Mouse (Mus musculus): ENCODE data around the gene Acot11. TPM values are rescaled to one million over a fixed set of nuclear protein-coding genes. Genes with fewer than 3 reads are reported as not detected.
A peak's percentile ranks its signal among the peaks of the same experiment; 100 is the strongest.

Acot11 gene
- polyA plus RNA-seq, 1 experiment from 2014 or later = 1.9 TPM

DNA sequence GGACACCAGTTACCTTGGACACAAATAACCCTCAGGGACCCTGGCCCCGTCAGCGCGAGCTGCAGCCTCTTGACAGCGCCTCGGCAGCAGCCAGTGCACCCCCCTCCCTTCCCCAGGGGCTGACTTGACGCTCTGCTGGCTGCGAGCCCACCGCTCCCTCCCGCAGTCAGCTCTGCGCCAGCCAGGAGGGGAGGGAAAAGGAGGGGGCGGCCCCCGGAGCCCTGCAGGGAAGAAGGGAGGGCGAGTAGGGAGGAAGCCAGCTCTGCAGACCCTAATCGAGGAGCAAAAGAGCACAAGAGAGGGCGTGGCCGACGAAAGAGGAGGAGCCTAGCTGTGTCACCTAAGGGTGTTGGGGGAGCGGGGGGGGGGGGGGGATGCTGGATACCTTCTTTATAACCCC is 33.2 kb upstream of the Acot11 start:
- H3K4me1 ChIP-seq = peaks cover 50% of the 10 kb centered on the region
- WGBS = 0% methylated on average over 11 of the region's 18 CpGs
- H3K4me3 ChIP-seq = peak overlapping the region; percentile 20
- peak overlapping the region; percentile 93 for H3K4me2 ChIP-seq (replicated peaks)
- no peaks in the 10 kb centered on the region for H3K27me3 ChIP-seq
- peak overlapping the region; percentile 21; the same call in 1 of the 2 replicates for H3K9ac ChIP-seq
- ATAC-seq (ENCODE audit: insufficient number of reproducible peaks, insufficient read depth, low FRiP score, low TSS enrichment) = peak; percentile 24; the same call in 1 of the 2 replicates
- H3K36me3 ChIP-seq = no peaks in the 10 kb centered on the region
- no peaks in the 10 kb centered on the region for H3K9me3 ChIP-seq
- peak overlapping the region; percentile 100 for H3K27ac ChIP-seq

DNA sequence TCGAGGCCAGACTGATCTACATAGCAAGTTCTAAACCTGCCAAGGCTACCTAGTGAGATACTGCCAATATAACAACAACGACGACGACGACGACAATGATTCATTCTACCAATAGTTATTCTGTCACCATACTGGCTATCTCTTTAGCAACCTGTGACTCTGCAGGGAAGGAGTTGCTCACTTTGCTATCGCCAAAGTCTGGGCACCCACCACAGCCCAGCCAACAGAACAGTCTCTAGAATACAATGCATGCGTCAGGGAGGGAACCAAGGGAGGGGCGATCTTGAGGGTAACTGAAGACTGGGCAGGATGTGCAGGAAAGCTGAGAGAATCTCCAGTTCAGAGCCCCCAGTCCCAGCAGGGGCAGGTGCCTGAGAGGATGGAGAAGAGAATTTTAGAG is 32.6 kb upstream of the Acot11 start:
- H3K4me1 ChIP-seq = peaks cover 44% of the 10 kb centered on the region
- H3K27me3 ChIP-seq = no peaks in the 10 kb centered on the region
- no peaks in the 10 kb centered on the region for H3K36me3 ChIP-seq
- ATAC-seq (ENCODE audit: insufficient number of reproducible peaks, insufficient read depth, low FRiP score, low TSS enrichment) = no peak
- H3K9me3 ChIP-seq = no peaks in the 10 kb centered on the region
- H3K4me2 ChIP-seq (replicated peaks) = peak overlapping the region; percentile 93
- H3K9ac ChIP-seq = peak overlapping the region; percentile 21; the same call in 1 of the 2 replicates
- H3K27ac ChIP-seq = peak overlapping the region; percentile 100
- peak overlapping the region; percentile 20; the same call in 1 of the 2 replicates for H3K4me3 ChIP-seq
- WGBS = 8% methylated on average over 9 of the region's 9 CpGs

DNA sequence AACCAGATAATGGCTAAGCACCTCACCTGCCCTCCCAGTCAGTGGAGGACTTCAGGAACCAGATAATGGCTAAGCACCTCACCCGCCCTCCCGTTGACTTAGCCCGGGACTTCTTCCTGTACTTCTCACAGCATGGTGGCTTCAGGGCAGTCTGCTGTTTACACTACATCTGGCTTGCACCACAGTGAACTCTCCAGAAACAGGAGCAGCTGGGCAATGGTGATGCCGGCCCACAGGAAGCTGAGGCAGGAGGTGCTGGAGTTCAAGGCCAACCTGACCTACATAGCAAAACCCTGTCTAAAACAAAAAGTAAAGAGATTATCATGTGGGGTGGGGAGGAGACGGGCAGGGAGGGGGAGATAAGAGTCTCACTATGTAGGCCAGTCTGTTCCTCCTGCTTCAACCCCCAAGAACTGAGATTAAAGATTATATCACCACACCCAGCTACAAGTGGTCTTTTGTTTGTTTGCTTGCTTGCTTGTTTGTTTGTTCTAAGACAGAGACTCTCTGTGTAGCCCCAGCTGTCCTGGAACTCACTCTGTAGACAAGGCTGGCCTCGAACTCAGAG is 25.8 kb upstream of the Acot11 start:
- Histone ChIP-seq H3K27me3 (no peaks in the 10 kb centered on the region), H3K4me1 (peaks cover 40% of the 10 kb centered on the region), H3K4me3 (no peak overlapping the region), H3K36me3 (no peaks in the 10 kb centered on the region), H3K9me3 (no peaks in the 10 kb centered on the region), H3K9ac (no peak overlapping the region), H3K4me2 (replicated peaks) (no peak overlapping the region), H3K27ac (no peak overlapping the region)
- 63% methylated on average over 6 of the region's 6 CpGs for WGBS
- ATAC-seq (ENCODE audit: insufficient number of reproducible peaks, insufficient read depth, low FRiP score, low TSS enrichment) = no peak

DNA sequence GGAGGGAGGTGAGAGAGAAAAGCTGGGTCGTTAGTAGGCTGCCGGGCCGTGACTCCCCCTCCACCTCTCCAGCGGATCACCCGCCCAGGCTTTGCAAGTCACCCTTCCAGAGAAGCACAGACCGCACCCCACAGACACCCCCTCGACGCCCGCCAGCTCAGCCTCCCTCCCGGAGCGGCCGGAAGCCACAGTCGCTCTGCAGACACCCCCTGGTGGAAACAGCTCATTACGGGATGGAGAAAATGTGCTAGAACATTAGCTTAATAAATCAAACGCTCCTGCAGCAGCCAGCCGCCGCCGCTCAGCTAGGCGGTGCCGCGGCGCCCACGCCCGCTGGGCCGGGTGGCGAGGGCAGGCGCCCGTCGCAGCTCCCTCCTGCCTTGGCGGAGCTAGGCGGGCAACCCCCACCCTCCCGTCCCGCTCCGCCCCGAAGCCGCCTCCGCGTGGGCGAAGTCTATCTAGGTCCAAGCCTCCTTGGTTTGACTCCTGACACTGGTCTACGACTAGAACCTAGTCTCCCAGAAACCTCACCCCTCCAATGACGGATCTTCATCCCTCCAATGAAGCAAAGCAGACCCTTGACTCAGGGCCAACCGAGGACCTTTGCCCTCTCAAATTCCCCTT is 23.1 kb upstream of the Acot11 start:
- peak; percentile 26 for ATAC-seq (ENCODE audit: insufficient number of reproducible peaks, insufficient read depth, low FRiP score, low TSS enrichment)
- 1% methylated on average over 42 of the region's 42 CpGs for WGBS
- peaks cover 48% of the 10 kb centered on the region for H3K4me1 ChIP-seq
- no peaks in the 10 kb centered on the region for H3K27me3 ChIP-seq
- peak overlapping the region; percentile 39 for H3K4me3 ChIP-seq
- H3K4me2 ChIP-seq (replicated peaks) = peak overlapping the region; percentile 70
- peak overlapping the region; percentile 50 for H3K9ac ChIP-seq
- no peaks in the 10 kb centered on the region for H3K36me3 ChIP-seq
- peak overlapping the region; percentile 52; the same call in 1 of the 2 replicates for H3K27ac ChIP-seq
- H3K9me3 ChIP-seq = no peaks in the 10 kb centered on the region

DNA sequence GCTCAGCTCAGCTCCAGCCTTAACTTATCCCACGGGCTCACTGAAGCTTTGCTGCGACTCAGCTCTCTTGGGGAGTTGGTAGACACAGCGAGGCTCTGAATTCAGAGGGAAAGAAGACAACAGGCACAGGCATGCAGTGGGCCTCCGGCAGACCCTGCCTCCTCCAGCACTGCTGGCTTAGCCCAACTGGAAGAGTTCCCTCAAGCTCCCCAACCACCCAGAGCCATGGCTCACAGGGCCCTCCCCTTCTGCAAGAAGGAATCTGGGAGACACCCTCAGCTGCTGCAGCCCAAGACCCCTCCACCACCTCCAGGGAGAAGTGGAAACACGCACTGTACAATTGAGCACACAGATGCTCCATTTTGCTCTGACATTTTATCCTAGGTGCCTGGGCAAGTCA is 20.4 kb upstream of the Acot11 start:
- Histone ChIP-seq H3K4me3 (no peak overlapping the region), H3K27ac (no peak overlapping the region; the same call in 1 of the 2 replicates), H3K4me2 (replicated peaks) (no peak overlapping the region), H3K4me1 (peaks cover 48% of the 10 kb centered on the region), H3K27me3 (no peaks in the 10 kb centered on the region), H3K9ac (no peak overlapping the region), H3K9me3 (no peaks in the 10 kb centered on the region), H3K36me3 (no peaks in the 10 kb centered on the region)
- ATAC-seq (ENCODE audit: insufficient number of reproducible peaks, insufficient read depth, low FRiP score, low TSS enrichment) = no peak; the same call in 1 of the 2 replicates
- WGBS = 61% methylated on average over 5 of the region's 5 CpGs

DNA sequence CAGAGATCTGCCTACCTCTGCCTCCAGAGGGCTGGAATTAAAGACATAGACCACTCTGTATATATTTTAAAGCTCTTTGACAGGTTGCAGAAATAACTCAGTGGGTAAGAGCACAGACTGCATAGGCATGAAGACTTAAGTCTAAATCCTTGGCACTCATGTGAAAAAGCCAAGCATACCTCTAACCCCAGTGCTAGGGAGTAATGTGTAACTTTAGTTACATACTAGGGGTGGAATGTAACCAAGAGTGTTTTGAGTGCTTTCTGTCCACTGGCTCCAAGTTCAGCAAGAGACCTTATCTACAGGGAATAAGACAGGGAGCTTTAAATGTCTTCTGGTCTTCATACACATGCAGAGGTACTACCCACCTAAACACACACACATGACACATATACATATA is 14.6 kb upstream of the Acot11 start:
- H3K9ac ChIP-seq = no peak overlapping the region
- no peaks in the 10 kb centered on the region for H3K36me3 ChIP-seq
- H3K4me1 ChIP-seq = peaks cover 15% of the 10 kb centered on the region
- H3K9me3 ChIP-seq = no peaks in the 10 kb centered on the region
- H3K4me2 ChIP-seq (replicated peaks) = no peak overlapping the region
- H3K4me3 ChIP-seq = no peak overlapping the region
- no peak for ATAC-seq (ENCODE audit: insufficient number of reproducible peaks, insufficient read depth, low FRiP score, low TSS enrichment)
- H3K27ac ChIP-seq = no peak overlapping the region
- H3K27me3 ChIP-seq = no peaks in the 10 kb centered on the region

DNA sequence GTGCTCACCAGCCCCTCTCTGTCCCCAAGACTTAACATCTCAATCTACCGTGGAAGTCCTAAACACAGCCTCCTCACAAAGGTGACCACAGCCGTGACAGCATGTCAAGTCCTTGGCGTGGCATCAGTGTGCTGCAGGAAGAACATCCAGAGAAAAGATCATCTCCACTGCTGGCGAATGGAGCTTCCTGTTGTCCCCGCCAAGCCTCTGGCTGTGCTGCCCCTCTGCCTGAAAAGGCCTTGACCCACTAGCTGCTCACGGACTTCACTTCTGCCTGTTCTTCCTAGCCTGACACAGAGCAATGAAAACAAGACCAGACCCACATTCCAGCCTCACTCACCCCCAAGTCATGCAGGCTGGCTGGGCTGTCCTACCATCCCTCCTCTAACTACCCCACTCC is 13.5 kb upstream of the Acot11 start:
- ATAC-seq (ENCODE audit: insufficient number of reproducible peaks, insufficient read depth, low FRiP score, low TSS enrichment) = no peak
- Histone ChIP-seq H3K4me2 (replicated peaks) (no peak overlapping the region), H3K4me1 (peaks cover 15% of the 10 kb centered on the region), H3K9ac (no peak overlapping the region), H3K36me3 (no peaks in the 10 kb centered on the region), H3K9me3 (no peaks in the 10 kb centered on the region), H3K27me3 (no peaks in the 10 kb centered on the region), H3K27ac (no peak overlapping the region), H3K4me3 (no peak overlapping the region)
- 68% methylated on average over 6 of the region's 6 CpGs for WGBS

DNA sequence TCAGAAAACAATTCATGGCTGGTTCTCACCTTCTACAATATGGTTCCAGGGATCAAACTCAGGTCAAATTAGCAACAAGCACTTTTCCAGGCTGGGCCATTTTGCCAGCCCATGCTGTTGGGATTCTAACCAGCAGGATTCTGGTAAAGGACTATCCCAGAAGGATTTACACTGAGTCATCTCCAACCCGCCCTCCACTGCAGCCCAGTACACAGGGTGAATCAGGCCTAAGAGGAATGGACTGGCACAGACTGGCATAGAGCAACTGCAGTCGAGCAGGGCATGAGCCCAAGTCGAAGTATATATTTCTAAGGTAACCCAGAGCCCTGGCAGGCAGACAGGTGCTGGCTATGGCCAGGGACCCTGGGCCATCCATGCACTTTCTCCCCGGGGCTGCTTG is 12.2 kb upstream of the Acot11 start:
- H3K4me1 ChIP-seq = peaks cover 15% of the 10 kb centered on the region
- H3K36me3 ChIP-seq = no peaks in the 10 kb centered on the region
- H3K9me3 ChIP-seq = no peaks in the 10 kb centered on the region
- H3K9ac ChIP-seq = no peak overlapping the region
- no peak overlapping the region for H3K4me3 ChIP-seq
- H3K27ac ChIP-seq = no peak overlapping the region
- H3K27me3 ChIP-seq = no peaks in the 10 kb centered on the region
- no peak overlapping the region for H3K4me2 ChIP-seq (replicated peaks)
- 87% methylated on average over 4 of the region's 4 CpGs for WGBS
- no peak for ATAC-seq (ENCODE audit: insufficient number of reproducible peaks, insufficient read depth, low FRiP score, low TSS enrichment)

DNA sequence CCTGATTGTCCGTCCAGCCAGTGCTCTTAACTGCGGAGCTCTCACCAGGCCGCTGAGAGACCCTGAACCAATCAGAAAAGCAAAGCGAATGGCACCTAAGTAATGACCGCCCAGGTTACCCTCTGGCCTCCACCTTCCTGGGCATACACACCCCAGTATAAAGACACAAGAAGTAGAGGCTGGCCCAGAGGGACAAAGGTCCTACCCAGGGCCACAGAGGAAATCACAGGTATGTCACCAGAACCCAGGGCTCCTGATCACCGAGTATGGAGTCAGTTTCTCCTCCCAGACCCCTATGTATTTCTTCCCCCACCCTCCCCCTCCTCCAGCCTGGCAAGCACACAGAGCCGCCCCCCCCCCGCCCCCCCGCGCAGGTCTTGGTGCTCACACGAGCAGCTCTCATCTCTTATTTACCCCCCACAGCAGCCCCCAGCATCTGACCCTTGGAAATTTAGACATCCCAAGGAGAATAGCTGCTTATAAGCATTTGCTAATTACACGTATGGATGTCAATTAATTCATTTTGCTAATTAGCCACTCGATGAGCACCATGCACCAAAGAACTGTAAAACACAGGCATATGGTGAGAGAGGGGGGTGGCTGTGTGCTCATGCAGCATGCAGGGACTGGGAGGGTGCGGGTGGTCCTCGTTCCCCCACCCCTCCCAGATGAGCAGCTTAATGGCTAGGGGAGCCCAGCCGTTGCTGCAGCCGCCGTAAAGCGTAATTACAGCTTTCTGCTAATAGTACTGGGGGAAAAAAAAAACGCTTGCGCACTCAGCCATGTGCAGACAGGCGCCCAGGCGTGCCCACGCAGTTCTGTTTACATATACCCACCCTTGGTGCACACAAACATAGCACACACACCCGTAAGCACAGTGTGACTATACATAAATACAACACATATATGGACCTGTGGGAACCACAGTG is 10.9 kb upstream of the Acot11 start:
- no peaks in the 10 kb centered on the region for H3K27me3 ChIP-seq
- no peak overlapping the region for H3K9ac ChIP-seq
- no peaks in the 10 kb centered on the region for H3K9me3 ChIP-seq
- WGBS = 51% methylated on average over 24 of the region's 25 CpGs
- peaks cover 15% of the 10 kb centered on the region for H3K4me1 ChIP-seq
- peak; percentile 49; the same call in 1 of the 2 replicates for ATAC-seq (ENCODE audit: insufficient number of reproducible peaks, insufficient read depth, low FRiP score, low TSS enrichment)
- H3K27ac ChIP-seq = no peak overlapping the region
- H3K36me3 ChIP-seq = no peaks in the 10 kb centered on the region
- H3K4me2 ChIP-seq (replicated peaks) = no peak overlapping the region; the same call in 1 of the 2 replicates
- H3K4me3 ChIP-seq = no peak overlapping the region

DNA sequence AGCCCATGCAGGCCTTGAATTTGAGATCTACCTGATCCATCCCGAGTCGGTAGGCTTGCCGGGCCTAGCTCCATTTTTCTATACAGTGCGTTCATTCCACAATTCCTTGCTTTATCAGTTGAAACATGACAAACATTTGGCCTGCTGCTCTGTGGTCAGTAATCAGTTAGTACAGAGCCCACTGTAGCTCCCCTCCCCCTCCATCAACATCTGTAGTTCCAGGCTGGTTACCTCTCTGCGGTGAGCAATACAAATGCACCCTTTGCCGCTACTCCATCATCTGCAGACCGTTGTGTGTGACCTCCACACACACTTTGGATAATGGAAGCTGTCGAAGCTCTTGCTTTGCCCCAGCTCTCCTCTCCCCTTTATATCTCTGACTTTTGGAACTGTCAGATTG is 6.4 kb upstream of the Acot11 start:
- H3K4me3 ChIP-seq = no peak overlapping the region
- H3K4me2 ChIP-seq (replicated peaks) = no peak overlapping the region
- H3K9ac ChIP-seq = no peak overlapping the region
- no peak overlapping the region for H3K27ac ChIP-seq
- no peaks in the 10 kb centered on the region for H3K9me3 ChIP-seq
- H3K36me3 ChIP-seq = no peaks in the 10 kb centered on the region
- peaks cover 12% of the 10 kb centered on the region for H3K4me1 ChIP-seq
- ATAC-seq (ENCODE audit: insufficient number of reproducible peaks, insufficient read depth, low FRiP score, low TSS enrichment) = no peak
- 0 out of 2 replicates have a peak, but pooled peaks cover under 1% of the 10 kb centered on the region for H3K27me3 ChIP-seq
- 94% methylated on average over 8 of the region's 8 CpGs for WGBS

DNA sequence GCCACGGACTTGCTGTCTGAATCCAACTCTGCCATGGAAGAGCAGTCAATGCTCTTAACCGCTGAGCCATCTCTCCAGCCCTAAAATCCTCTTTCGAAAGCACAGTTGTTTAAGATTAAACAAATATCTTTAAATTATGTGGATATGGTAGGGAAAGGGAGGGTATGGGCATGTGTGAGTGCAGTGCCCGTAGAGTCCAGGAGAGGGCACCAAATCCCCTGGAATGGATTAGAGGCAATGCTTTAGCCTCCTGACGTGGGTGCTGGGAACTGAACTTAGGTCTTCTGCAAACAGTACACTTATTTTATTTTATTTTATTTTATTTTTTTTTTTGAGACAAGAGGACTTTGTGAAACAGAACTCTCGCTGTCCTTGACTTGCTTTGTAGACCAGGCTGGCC is 5.2 kb upstream of the Acot11 start:
- WGBS = 86% methylated on average over 6 of the region's 6 CpGs
- H3K4me3 ChIP-seq = no peak overlapping the region
- H3K4me2 ChIP-seq (replicated peaks) = no peak overlapping the region
- H3K27me3 ChIP-seq = 0 out of 2 replicates have a peak, but pooled peaks cover 4% of the 10 kb centered on the region
- H3K9me3 ChIP-seq = no peaks in the 10 kb centered on the region
- ATAC-seq (ENCODE audit: insufficient number of reproducible peaks, insufficient read depth, low FRiP score, low TSS enrichment) = no peak
- no peaks in the 10 kb centered on the region for H3K36me3 ChIP-seq
- no peak overlapping the region for H3K9ac ChIP-seq
- no peak overlapping the region for H3K27ac ChIP-seq
- H3K4me1 ChIP-seq = peaks cover under 1% of the 10 kb centered on the region

All from embryonic facial prominence, embryonic 12.5 days (tissue).